Mouse (Mus musculus): Measurements from ENCODE around the gene Aym1.

Gene Aym1

DNA sequence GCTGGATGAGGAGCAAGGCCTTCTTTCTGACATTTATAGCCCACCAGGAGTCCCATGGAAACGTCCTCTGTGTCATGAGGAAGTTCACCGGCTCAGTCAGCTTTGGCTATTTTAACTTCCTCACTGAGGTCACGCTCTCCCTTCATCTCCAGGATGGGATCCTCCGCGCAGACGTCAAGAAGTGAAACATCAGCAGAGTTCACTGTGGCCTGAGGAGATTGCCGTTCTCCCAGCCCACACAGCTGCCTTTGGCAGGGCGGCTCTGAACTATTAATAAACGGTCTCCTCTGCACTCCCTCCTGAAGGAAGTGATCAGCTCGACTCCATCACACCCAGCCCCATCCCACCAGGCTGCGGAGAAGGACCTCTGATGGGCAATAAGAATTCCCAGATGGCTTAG lies 45.6 kb downstream of the Aym1 start:
- DNase-seq (ENCODE audit: low read depth, low spot score), result no peak

DNA sequence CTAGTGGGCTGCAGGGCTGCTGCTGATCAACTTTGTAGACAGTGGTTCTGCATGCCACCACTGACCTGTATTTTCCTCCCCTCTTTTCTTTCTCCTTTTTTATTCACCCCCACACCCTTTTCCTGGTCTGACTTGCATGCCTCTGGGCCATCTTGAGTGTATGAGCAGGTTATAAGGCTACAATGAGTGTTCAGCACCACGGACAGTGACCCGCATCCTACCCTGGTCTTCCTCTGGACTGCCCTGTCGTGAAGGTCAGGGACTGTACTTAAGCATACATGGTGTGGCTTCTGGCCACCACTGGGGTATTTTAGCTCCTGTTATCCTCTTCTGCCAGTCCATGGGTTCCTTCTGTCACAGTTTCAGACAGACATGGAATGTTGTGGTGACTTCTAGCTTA lies 50.3 kb downstream of the Aym1 start:
- peak; percentile 28 for DNase-seq (ENCODE audit: low read depth, low spot score)
